Mouse (Mus musculus) midbrain, embryonic 10.5 days (tissue): ENCODE data around the gene Smyd4. TPM values are rescaled to one million over a fixed set of nuclear protein-coding genes. Genes with fewer than 3 reads are reported as not detected.
"Not testable (repeated sequence)": the region's sequence is repeated elsewhere in the genome, so short reads cannot be mapped to it uniquely, and the experiment has no call there.

ENCODE experiments used
- DNase-seq: peaks from one replicate; pipeline ENCODE4 v3.0.0-alpha.2; 2017; ENCODE audit warnings: low spot score
- H3K27ac ChIP-seq: fragments of 300-500 bp; sonication (generic); replicated peaks from 2 replicates; pipeline ENCODE4 v1.5.1; 2016; ENCODE audit warnings: mild to moderate bottlenecking
- H3K27me3 ChIP-seq: fragments of 300-500 bp; sonication (generic); 2 replicates; pipeline ENCODE4 v1.6.1; 2016; ENCODE audit warnings: low read depth, mild to moderate bottlenecking; ENCODE audit not compliant: poor library complexity, severe bottlenecking
- H3K36me3 ChIP-seq: fragments of 300-500 bp; sonication (generic); 2 replicates; pipeline ENCODE4 v1.6.1; 2016; ENCODE audit warnings: mild to moderate bottlenecking, moderate library complexity
- H3K4me1 ChIP-seq: fragments of 300-500 bp; sonication (generic); 2 replicates; pipeline ENCODE4 v1.6.1; 2016
- H3K4me3 ChIP-seq: fragments of 300-500 bp; sonication (generic); 2 replicates; pipeline ENCODE4 v1.5.1; 2016; ENCODE audit warnings: mild to moderate bottlenecking, moderate library complexity
- H3K9me3 ChIP-seq: fragments of 300-500 bp; sonication (generic); replicated peaks from 2 replicates; pipeline ENCODE4 v1.6.1; 2016; ENCODE audit warnings: mild to moderate bottlenecking
- WGBS: fragments of 180-500 bp; shearing (Covaris S2); methylation state at CpG from one replicate; pipeline ENCODE4 v1.1.7; 2016; 5-methylcytosine and 5-hydroxymethylcytosine counted together
- polyA plus RNA-seq: library from polyadenylated mRNA; unstranded; fragments of >200 nt; fragmentation: Nextera tagmentation; extraction: Ambion mirVana; gene quantifications from 2 replicates; pipeline ENCODE4 v1.2.1, GENCODE M21; 2016

Gene Smyd4
- polyA plus RNA-seq, 1 experiment from 2014 or later = 17.5 TPM

DNA sequence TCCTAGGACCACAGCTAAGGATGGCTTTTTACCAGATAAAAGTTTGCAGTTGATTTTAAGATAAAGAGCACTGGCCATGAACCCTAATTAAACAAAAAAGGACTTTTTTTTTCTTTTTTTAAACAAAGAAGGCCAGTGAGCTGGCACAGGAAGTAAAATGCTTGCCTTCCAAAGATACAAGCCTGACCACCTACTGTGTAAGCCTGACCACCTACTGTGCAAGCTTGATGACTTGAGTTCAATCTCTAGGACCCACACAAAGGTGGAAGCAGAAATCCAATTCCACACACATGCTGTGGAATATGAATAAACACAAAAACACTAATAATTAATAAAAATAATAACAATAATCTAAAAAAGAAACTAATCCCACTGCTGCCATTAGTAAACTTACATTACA, 3.0 kb downstream of the Smyd4 start:
- Histone ChIP-seq H3K27ac (no peak overlapping the region), H3K9me3 (no peaks in the 10 kb centered on the region), H3K4me3 (no peak overlapping the region), H3K4me1 (peaks cover 35% of the 10 kb centered on the region), H3K27me3 (no peaks in the 10 kb centered on the region), H3K36me3 (peaks cover 13% of the 10 kb centered on the region)
- no peak for DNase-seq

DNA sequence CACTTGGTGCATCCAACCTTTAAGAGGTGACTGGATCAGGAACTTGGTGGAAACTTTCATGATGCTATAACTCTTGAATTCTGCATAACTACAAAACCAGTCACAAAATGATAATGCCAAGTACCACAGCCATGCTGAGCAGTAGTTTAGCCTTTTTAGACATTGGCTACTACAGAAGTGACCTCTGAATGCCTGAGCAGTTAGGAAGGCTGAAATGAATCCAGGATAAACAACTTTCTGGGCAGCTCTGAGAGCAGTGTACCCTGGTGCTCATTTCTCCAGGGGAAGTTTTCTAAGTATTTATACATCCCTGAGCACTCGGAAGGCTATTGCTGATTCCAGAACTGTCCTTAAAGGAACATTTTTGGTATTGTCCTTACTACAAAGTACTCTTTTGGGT, 7.2 kb downstream of the Smyd4 start:
- 93% methylated on average over 1 of the region's 1 CpGs for whole genome bisulfite sequencing
- H3K4me1 ChIP-seq = 0 out of 2 replicates have a peak, but pooled peaks cover 7% of the 10 kb centered on the region
- H3K9me3 ChIP-seq = no peaks in the 10 kb centered on the region
- no peak for DNase-seq
- no peak overlapping the region for H3K4me3 ChIP-seq
- no peaks in the 10 kb centered on the region for H3K27me3 ChIP-seq
- H3K36me3 ChIP-seq = peaks cover 19% of the 10 kb centered on the region
- H3K27ac ChIP-seq = no peak overlapping the region

DNA sequence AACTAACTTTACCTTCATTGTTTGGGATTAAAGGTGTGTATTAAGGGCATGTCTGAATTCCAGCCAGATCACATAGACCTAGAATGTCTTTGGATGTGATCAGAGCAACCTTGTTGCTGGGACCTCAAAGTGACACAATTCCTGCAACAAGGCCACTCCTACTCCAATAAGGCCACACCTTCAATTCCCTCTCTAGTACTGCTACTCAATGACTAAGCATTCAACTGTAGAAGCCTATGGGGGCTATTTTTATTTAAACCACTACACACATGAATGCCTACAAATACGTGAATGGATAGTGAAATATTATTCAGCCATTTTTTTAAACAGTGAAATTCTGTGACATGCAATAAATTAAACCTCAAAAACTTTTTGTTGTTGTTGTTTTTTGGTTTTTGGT, 28.9 kb downstream of the Smyd4 start:
- no peak overlapping the region for H3K4me3 ChIP-seq
- no peak overlapping the region for H3K27ac ChIP-seq
- no peaks in the 10 kb centered on the region for H3K36me3 ChIP-seq
- no peaks in the 10 kb centered on the region for H3K9me3 ChIP-seq
- no peaks in the 10 kb centered on the region for H3K27me3 ChIP-seq
- 90% methylated on average over 1 of the region's 1 CpGs for WGBS
- no peak for DNase-seq
- H3K4me1 ChIP-seq = no peaks in the 10 kb centered on the region

DNA sequence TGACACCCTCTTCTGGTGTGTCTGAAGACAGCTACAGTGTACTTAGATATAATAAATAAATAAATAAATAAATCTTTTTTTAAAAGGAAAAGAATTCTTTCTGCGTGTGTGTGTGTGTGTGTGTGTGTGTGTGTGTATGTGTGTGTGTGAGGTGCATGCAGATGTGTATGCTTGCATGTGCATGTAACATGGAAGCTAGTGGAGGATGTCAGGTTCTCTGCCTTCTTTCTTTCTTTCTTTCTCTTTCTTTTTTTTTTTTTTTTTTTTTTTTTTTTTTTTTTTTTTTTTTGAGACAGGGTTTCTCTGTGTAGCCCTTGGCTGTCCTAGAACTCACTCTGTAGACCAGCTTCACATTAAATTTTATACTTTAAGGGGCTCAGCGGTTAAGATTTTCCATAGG, 30.6 kb downstream of the Smyd4 start:
- H3K27me3 ChIP-seq, H3K4me1 ChIP-seq, DNase-seq, H3K9me3 ChIP-seq, H3K36me3 ChIP-seq, H3K27ac ChIP-seq, H3K4me3 ChIP-seq: not testable (repeated sequence)
- WGBS = 95% methylated on average over 2 of the region's 2 CpGs

DNA sequence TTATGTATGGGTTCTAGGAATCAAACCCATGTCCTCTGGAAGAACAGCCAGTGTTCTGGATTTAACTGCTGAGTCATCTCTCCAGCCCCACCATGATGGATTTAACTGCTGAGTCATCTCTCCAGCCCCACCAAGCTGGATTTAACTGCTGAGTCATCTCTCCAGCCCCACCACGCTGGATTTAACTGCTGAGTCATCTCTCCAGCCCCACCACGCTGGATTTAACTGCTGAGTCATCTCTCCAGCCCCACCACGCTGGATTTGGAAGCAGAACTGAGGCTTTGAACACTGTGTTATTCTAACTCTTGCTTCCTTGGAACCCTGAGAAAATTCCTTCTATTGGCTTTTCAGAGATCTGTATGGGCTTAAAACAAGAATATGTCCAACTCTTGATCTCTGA, 35.3 kb downstream of the Smyd4 start:
- H3K9me3 ChIP-seq, H3K27ac ChIP-seq, H3K36me3 ChIP-seq, H3K4me3 ChIP-seq, DNase-seq, H3K27me3 ChIP-seq, H3K4me1 ChIP-seq: not testable (repeated sequence)
- WGBS = 68% methylated on average over 3 of the region's 3 CpGs

DNA sequence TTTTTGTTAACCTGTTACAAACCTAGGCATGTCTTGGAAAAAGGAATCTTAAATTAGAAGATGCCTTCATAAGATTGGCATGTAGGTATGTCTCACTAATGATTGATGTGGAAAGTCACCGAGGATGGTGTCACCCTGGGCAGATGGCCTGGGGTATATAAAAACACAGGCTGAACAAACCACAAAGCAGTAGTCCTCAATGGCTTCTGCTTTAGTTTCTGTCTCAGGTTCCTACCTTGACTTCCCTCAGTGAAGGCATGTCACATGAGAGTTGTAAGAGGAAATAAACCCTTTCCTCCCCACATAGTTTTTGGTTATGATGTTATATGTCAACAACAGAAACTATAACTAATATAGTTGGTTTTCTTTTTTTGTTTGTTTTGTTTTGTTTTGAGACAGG, 47.4 kb downstream of the Smyd4 start:
- no peak overlapping the region for H3K4me3 ChIP-seq
- H3K36me3 ChIP-seq = peaks cover 10% of the 10 kb centered on the region; the same call in 1 of the 2 replicates
- 88% methylated on average over 1 of the region's 1 CpGs for WGBS
- no peak overlapping the region for H3K27ac ChIP-seq
- H3K9me3 ChIP-seq = no peaks in the 10 kb centered on the region
- DNase-seq = no peak
- no peaks in the 10 kb centered on the region for H3K27me3 ChIP-seq
- H3K4me1 ChIP-seq = no peaks in the 10 kb centered on the region

DNA sequence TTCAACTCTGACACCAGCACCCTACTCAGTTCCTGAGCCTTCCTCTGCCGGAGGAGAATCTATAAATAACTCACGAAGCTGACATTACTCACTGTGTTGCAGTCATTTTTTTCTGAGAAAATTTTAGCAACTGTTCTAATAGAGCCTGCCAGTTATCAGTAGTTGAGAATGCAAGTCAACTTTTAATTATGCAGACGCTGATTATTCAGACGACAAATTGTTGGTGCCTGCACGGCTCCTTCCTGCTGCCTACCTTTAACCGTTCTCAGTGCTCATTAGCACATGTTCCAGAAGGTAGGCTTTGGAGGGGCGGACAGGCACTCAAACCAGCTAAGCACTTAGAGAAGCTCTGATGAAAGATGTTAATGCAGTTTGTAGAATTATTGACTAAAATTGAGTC, 49.2 kb downstream of the Smyd4 start:
- H3K27ac ChIP-seq = no peak overlapping the region
- no peaks in the 10 kb centered on the region for H3K27me3 ChIP-seq
- DNase-seq = no peak
- H3K4me3 ChIP-seq = no peak overlapping the region
- 91% methylated on average over 7 of the region's 7 CpGs for WGBS
- H3K36me3 ChIP-seq = peaks cover 10% of the 10 kb centered on the region; the same call in 1 of the 2 replicates
- peaks cover 2% of the 10 kb centered on the region; the same call in 1 of the 2 replicates for H3K4me1 ChIP-seq
- no peaks in the 10 kb centered on the region for H3K9me3 ChIP-seq

DNA sequence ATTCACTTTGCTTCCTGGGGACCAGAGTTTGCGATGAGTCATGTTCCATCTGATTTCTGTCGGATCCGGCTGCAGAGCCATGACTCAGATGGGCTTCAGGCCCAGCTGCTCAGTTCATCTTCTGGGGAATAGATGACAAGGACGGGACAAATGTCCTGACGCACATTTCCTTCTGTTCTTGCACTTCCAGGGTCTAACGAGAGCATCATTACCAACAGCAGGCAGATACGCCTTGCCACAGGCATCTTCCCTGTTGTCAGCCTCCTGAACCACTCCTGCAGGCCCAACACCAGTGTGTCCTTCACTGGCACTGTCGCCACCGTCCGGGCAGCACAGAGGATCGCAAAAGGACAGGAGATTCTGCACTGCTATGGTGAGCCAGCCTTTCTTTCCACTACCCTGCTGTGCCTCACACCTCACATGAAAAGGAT, 51.2 kb downstream of the Smyd4 start:
- Histone ChIP-seq H3K36me3 (peaks cover 10% of the 10 kb centered on the region; the same call in 1 of the 2 replicates), H3K27ac (no peak overlapping the region), H3K9me3 (no peaks in the 10 kb centered on the region), H3K27me3 (no peaks in the 10 kb centered on the region), H3K4me1 (peaks cover 3% of the 10 kb centered on the region; the same call in 1 of the 2 replicates), H3K4me3 (no peak overlapping the region)
- DNase-seq = no peak
- 90% methylated on average over 11 of the region's 11 CpGs for WGBS

DNA sequence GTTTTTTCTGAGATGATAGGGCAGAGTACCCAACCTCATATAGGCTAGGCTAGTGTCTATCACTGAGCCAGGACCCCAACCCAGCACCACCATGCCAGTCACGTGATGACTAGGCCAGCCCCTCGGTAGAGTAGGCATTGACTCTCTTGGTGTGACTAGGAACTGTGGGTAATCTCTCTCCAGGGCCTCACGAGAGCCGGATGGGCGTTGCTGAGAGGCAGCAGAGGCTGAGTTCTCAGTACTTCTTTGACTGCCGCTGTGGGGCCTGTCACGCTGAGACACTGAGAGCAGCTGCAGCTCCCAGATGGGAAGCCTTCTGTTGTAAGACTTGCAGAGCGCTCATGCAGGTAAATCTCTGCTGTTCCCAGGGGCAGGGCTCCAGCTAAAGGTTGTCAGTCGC, 51.9 kb downstream of the Smyd4 start:
- Histone ChIP-seq H3K4me3 (no peak overlapping the region), H3K27ac (no peak overlapping the region), H3K9me3 (no peaks in the 10 kb centered on the region), H3K36me3 (0 out of 2 replicates have a peak, but pooled peaks cover 5% of the 10 kb centered on the region), H3K4me1 (peaks cover 3% of the 10 kb centered on the region; the same call in 1 of the 2 replicates), H3K27me3 (no peaks in the 10 kb centered on the region)
- WGBS = 70% methylated on average over 9 of the region's 9 CpGs
- DNase-seq = no peak

DNA sequence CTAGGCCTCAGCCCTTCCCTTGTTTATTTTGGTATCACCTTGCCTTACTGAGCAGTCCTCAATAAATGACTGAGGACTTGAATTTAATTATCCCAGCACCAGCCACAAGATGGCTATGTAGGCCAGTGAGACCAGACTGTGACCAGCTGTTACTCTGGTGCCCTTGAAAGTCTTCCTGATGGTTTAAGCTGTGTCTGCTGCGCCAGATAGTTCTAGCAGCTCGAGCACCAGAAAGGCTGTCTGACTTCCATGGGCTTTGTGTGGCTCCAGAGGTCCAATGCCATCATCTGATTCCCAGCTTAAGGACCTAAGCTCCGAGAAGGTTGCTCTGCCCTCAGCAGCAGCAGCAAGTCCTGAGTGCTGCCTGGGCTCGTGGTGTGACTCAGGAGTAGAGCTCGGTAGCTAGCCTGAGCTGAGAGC, 54.0 kb downstream of the Smyd4 start:
- H3K27ac ChIP-seq = no peak overlapping the region; the same call in 1 of the 2 replicates
- peak; percentile 38 for DNase-seq
- WGBS = 76% methylated on average over 5 of the region's 5 CpGs
- 0 out of 2 replicates have a peak, but pooled peaks cover 9% of the 10 kb centered on the region for H3K36me3 ChIP-seq
- H3K4me1 ChIP-seq = peaks cover 3% of the 10 kb centered on the region; the same call in 1 of the 2 replicates
- H3K4me3 ChIP-seq = no peak overlapping the region
- H3K9me3 ChIP-seq = no peaks in the 10 kb centered on the region
- no peaks in the 10 kb centered on the region for H3K27me3 ChIP-seq

DNA sequence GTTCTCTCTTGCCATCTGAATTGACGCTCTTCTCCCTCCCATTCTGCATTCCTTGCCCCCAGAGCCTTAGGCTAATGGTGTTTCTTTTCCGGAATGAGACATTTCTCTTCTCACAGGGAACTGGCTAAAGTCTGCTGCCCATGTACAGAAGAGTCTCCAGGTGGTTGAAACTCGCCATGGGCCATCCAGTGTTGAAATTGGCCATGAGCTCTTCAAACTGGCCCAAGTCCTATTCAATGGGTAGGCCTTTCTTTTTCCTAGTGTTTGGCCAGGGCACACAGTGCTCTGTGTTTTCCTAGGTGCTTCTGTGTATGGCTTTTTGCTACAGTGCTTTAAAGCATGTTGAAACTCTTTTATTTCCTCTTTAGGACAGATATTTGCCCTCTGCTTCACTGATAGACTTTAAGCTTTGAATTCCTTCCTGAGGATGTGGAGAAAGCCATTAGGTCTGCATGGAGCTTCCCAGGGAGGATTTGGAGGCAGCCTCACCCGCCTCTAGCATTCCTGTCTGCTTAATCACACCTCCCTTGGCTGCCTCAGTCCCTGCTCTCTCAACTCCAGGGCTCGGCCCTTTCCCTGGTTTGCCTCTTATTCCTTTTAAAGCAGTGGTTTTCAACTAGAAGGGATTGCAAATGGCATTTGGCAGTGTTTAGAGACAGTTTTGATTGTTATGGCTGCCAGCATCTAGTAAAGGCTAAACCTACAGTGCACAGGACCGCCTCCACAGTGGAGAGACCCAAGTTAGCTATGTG, 55.2 kb downstream of the Smyd4 start:
- no peak for DNase-seq
- Histone ChIP-seq H3K36me3 (0 out of 2 replicates have a peak, but pooled peaks cover 9% of the 10 kb centered on the region), H3K4me3 (no peak overlapping the region), H3K27me3 (no peaks in the 10 kb centered on the region), H3K9me3 (no peaks in the 10 kb centered on the region), H3K4me1 (peaks cover 3% of the 10 kb centered on the region; the same call in 1 of the 2 replicates), H3K27ac (0 out of 2 replicates have a peak overlapping the region, but pooled peaks have one; percentile 13)
- 77% methylated on average over 6 of the region's 6 CpGs for WGBS

DNA sequence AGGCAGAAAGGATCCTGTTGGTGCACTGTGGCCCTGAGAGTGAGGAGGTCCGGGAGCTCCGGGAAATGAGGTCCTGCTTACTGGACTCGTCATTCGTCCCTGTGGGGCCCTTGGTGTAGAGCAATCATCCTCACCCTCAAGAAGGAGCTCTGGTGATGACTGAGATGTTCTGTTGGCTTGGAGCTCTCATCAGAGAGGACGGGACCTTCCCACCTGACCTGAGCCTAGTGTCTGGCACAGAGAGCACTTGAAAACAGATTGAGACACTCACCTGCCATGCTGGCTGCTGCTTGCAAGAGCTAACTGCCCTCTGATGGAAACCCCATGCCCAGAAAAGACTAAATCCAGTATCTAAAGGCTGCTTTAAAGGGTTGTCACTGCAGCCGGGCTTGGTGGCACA, 56.6 kb downstream of the Smyd4 start:
- no peak overlapping the region for H3K27ac ChIP-seq
- 0 out of 2 replicates have a peak, but pooled peaks cover 5% of the 10 kb centered on the region for H3K36me3 ChIP-seq
- 89% methylated on average over 6 of the region's 6 CpGs for WGBS
- no peak for DNase-seq
- H3K27me3 ChIP-seq = no peaks in the 10 kb centered on the region
- no peak overlapping the region for H3K4me3 ChIP-seq
- H3K4me1 ChIP-seq = peaks cover 3% of the 10 kb centered on the region; the same call in 1 of the 2 replicates
- H3K9me3 ChIP-seq = no peaks in the 10 kb centered on the region

DNA sequence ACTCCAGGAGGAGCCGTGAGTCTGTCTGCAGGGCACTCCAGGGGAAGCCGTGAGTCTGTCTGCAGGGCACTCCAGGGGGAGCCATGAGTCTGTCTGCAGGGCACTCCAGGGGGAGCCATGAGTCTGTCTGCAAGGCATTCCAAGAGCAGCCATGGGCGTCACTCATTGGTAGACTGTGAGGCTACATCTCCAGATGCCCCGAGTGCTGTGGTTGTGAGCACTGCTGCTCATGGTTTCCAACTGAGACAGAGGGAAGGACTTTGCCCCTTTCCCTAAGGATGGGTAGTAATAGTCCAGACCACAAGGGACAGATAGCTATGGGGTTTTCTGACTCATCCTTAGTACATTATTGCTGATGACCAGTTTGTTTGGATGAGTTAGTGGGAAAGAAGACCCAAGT, 57.9 kb downstream of the Smyd4 start:
- Histone ChIP-seq H3K4me3 (no peak overlapping the region), H3K27ac (no peak overlapping the region), H3K27me3 (no peaks in the 10 kb centered on the region), H3K9me3 (no peaks in the 10 kb centered on the region), H3K4me1 (peaks cover 4% of the 10 kb centered on the region), H3K36me3 (0 out of 2 replicates have a peak, but pooled peaks cover 4% of the 10 kb centered on the region)
- 61% methylated on average over 4 of the region's 4 CpGs for WGBS
- DNase-seq = no peak
